Mouse (Mus musculus) liver, embryonic 15.5 days (tissue): ENCODE results near the gene 4931414P19Rik. TPM values are rescaled to one million over a fixed set of nuclear protein-coding genes. Genes with fewer than 3 reads are reported as not detected.

Source experiments
- ATAC-seq: fragments of 200-750 bp; cut with Nextera tagmentation; 2 replicates; pipeline ENCODE4 v1.8.0; 2017; ENCODE audit warnings: moderate number of reproducible peaks, mild to moderate bottlenecking, moderate library complexity; ENCODE audit not compliant: insufficient read depth
- H3K27ac ChIP-seq: fragments of 300-500 bp; sonication (generic); replicated peaks from 2 replicates; pipeline ENCODE4 v1.5.1; 2015; ENCODE audit warnings: mild to moderate bottlenecking, inconsistent platforms
- H3K27me3 ChIP-seq: fragments of 300-500 bp; sonication (generic); 2 replicates; pipeline ENCODE4 v1.6.1; 2015; ENCODE audit warnings: mild to moderate bottlenecking, inconsistent platforms
- H3K36me3 ChIP-seq: fragments of 300-500 bp; sonication (generic); replicated peaks from 2 replicates; pipeline ENCODE4 v1.6.1; 2015; ENCODE audit warnings: moderate library complexity, mild to moderate bottlenecking, inconsistent platforms
- H3K4me1 ChIP-seq: fragments of 300-500 bp; sonication (generic); replicated peaks from 2 replicates; pipeline ENCODE4 v1.6.1; 2015; ENCODE audit warnings: inconsistent platforms
- H3K4me2 ChIP-seq: fragments of 300-500 bp; sonication (generic); 2 replicates; pipeline ENCODE4 v1.6.1; 2015; ENCODE audit warnings: moderate library complexity, mild to moderate bottlenecking, inconsistent platforms
- H3K4me3 ChIP-seq: fragments of 300-500 bp; sonication (generic); replicated peaks from 2 replicates; pipeline ENCODE4 v1.5.1; 2015; ENCODE audit warnings: mild to moderate bottlenecking, inconsistent platforms
- H3K9ac ChIP-seq: fragments of 300-500 bp; sonication (generic); 2 replicates; pipeline ENCODE4 v1.6.1; 2015; ENCODE audit warnings: moderate library complexity, mild to moderate bottlenecking, inconsistent platforms
- H3K9me3 ChIP-seq: fragments of 300-500 bp; sonication (generic); replicated peaks from 2 replicates; pipeline ENCODE4 v1.6.1; 2016; ENCODE audit warnings: inconsistent platforms
- WGBS: fragments of 180-500 bp; shearing (Covaris S2); methylation state at CpG from one replicate; pipeline ENCODE4 v1.1.7; 2015; ENCODE audit warnings: mixed read lengths; ENCODE audit not compliant: insufficient replicate concordance; 5-methylcytosine and 5-hydroxymethylcytosine counted together
- polyA plus RNA-seq: library from polyadenylated mRNA; unstranded; fragments of >200 nt; fragmentation: Nextera tagmentation; extraction: Ambion mirVana; gene quantifications from 2 replicates; pipeline ENCODE4 v1.2.1, GENCODE M21; 2015

Gene 4931414P19Rik
- polyA plus RNA-seq, 1 experiment from 2014 or later: 1.9 TPM

- peaks cover 15% of the 10 kb centered on the region for H3K4me1 ChIP-seq
- 87% methylated on average over 25 of the region's 25 CpGs for WGBS
- no peaks in the 10 kb centered on the region for H3K9me3 ChIP-seq
- peaks cover 56% of the 10 kb centered on the region for H3K36me3 ChIP-seq
- H3K4me2 ChIP-seq: no peak overlapping the region
- H3K27me3 ChIP-seq: peaks cover 22% of the 10 kb centered on the region
- H3K9ac ChIP-seq: no peak overlapping the region
- no peak overlapping the region for H3K27ac ChIP-seq
- H3K4me3 ChIP-seq: no peak overlapping the region
- ATAC-seq: no peak
Measured at GRCm38 (mm10) chr14:54642224-54642944, 36.6 kb upstream of the 4931414P19Rik start.

GRCm38 (mm10) chr14:54641305-54641969 lies 35.6 kb upstream of the 4931414P19Rik start, which contains the start of gene Cdh24:
TSS of gene Cdh24 (minus strand) at chr14:54641364.
- peak within 1 kb of the TSS; percentile 72 for H3K27ac ChIP-seq
- peak within 1 kb of the TSS; percentile 72 for H3K4me3 ChIP-seq
- H3K4me1 ChIP-seq: peaks cover 15% of the 10 kb centered on the region
- under 1% methylated on average over 47 of the region's 52 CpGs for WGBS
- ATAC-seq: peak; percentile 91
- H3K9me3 ChIP-seq: no peaks in the 10 kb centered on the region
- H3K36me3 ChIP-seq: peaks cover 46% of the 10 kb centered on the region
- peak within 1 kb of the TSS; percentile 99 for H3K4me2 ChIP-seq
- H3K9ac ChIP-seq: peak within 1 kb of the TSS; percentile 69
- peaks cover 22% of the 10 kb centered on the region for H3K27me3 ChIP-seq

GRCm38 (mm10) chr14:54640946-54641304 lies 35.1 kb upstream of the 4931414P19Rik start, which contains the start of gene Gm17606:
TSS of gene Gm17606 (plus strand) at chr14:54640952.
- no peak for ATAC-seq
- peak within 1 kb of the TSS; percentile 72 for H3K27ac ChIP-seq
- peak within 1 kb of the TSS; percentile 72 for H3K4me3 ChIP-seq
- peaks cover 41% of the 10 kb centered on the region for H3K36me3 ChIP-seq
- H3K9me3 ChIP-seq: no peaks in the 10 kb centered on the region
- H3K9ac ChIP-seq: peak within 1 kb of the TSS; percentile 69
- 2% methylated on average over 28 of the region's 28 CpGs for WGBS
- H3K4me1 ChIP-seq: peaks cover 15% of the 10 kb centered on the region
- peak within 1 kb of the TSS; percentile 99 for H3K4me2 ChIP-seq
- peaks cover 22% of the 10 kb centered on the region for H3K27me3 ChIP-seq

GRCm38 (mm10) chr14:54640121-54640520 lies 34.3 kb upstream of the 4931414P19Rik start:
- H3K9me3 ChIP-seq: no peaks in the 10 kb centered on the region
- H3K4me1 ChIP-seq: peaks cover 15% of the 10 kb centered on the region
- ATAC-seq: no peak
- no peak overlapping the region for H3K27ac ChIP-seq
- no peak overlapping the region for H3K4me3 ChIP-seq
- no peak overlapping the region for H3K9ac ChIP-seq
- peaks cover 33% of the 10 kb centered on the region for H3K36me3 ChIP-seq
- 42% methylated on average over 4 of the region's 4 CpGs for WGBS
- H3K4me2 ChIP-seq: no peak overlapping the region
- peaks cover 22% of the 10 kb centered on the region for H3K27me3 ChIP-seq

GRCm38 (mm10) chr14:54638210-54638609 lies 32.4 kb upstream of the 4931414P19Rik start:
- no peak overlapping the region for H3K9ac ChIP-seq
- H3K27ac ChIP-seq: no peak overlapping the region
- 67% methylated on average over 5 of the region's 5 CpGs for WGBS
- H3K27me3 ChIP-seq: peaks cover 22% of the 10 kb centered on the region
- no peak overlapping the region for H3K4me3 ChIP-seq
- H3K9me3 ChIP-seq: no peaks in the 10 kb centered on the region
- peaks cover 14% of the 10 kb centered on the region for H3K36me3 ChIP-seq
- no peak for ATAC-seq
- no peak overlapping the region for H3K4me2 ChIP-seq
- peaks cover 15% of the 10 kb centered on the region for H3K4me1 ChIP-seq

- WGBS: 41% methylated on average over 8 of the region's 8 CpGs
- H3K27ac ChIP-seq: no peak overlapping the region
- H3K36me3 ChIP-seq: peaks cover 6% of the 10 kb centered on the region
- H3K4me3 ChIP-seq: no peak overlapping the region
- H3K27me3 ChIP-seq: peaks cover 22% of the 10 kb centered on the region
- peaks cover 15% of the 10 kb centered on the region for H3K4me1 ChIP-seq
- no peak for ATAC-seq
- no peak overlapping the region for H3K4me2 ChIP-seq
- H3K9ac ChIP-seq: no peak overlapping the region
- H3K9me3 ChIP-seq: no peaks in the 10 kb centered on the region
Measured at GRCm38 (mm10) chr14:54636954-54637353, 31.2 kb upstream of the 4931414P19Rik start.

- Histone ChIP-seq H3K4me2 (no peak overlapping the region), H3K4me3 (no peak overlapping the region), H3K27ac (no peak overlapping the region), H3K9ac (no peak overlapping the region), H3K4me1 (no peaks in the 10 kb centered on the region), H3K9me3 (no peaks in the 10 kb centered on the region), H3K36me3 (0 out of 2 replicates have a peak, but pooled peaks cover 7% of the 10 kb centered on the region), H3K27me3 (peaks cover under 1% of the 10 kb centered on the region)
- WGBS: 59% methylated on average over 4 of the region's 4 CpGs
- no peak for ATAC-seq
Measured at GRCm38 (mm10) chr14:54634182-54634581, 28.4 kb upstream of the 4931414P19Rik start.

GRCm38 (mm10) chr14:54632252-54632651 lies 26.5 kb upstream of the 4931414P19Rik start:
- Histone ChIP-seq H3K27ac (no peak overlapping the region), H3K4me3 (no peak overlapping the region), H3K36me3 (0 out of 2 replicates have a peak, but pooled peaks cover 7% of the 10 kb centered on the region), H3K27me3 (no peaks in the 10 kb centered on the region; the same call in 1 of the 2 replicates), H3K4me1 (no peaks in the 10 kb centered on the region), H3K4me2 (no peak overlapping the region), H3K9me3 (no peaks in the 10 kb centered on the region), H3K9ac (no peak overlapping the region)
- ATAC-seq: no peak
- WGBS: 89% methylated on average over 37 of the region's 37 CpGs

- Histone ChIP-seq H3K27ac (no peak overlapping the region), H3K4me3 (no peak overlapping the region), H3K4me2 (no peak overlapping the region), H3K36me3 (0 out of 2 replicates have a peak, but pooled peaks cover 7% of the 10 kb centered on the region), H3K27me3 (peaks cover 2% of the 10 kb centered on the region; the same call in 1 of the 2 replicates), H3K9ac (no peak overlapping the region), H3K4me1 (no peaks in the 10 kb centered on the region), H3K9me3 (no peaks in the 10 kb centered on the region)
- 57% methylated on average over 4 of the region's 4 CpGs for WGBS
- no peak for ATAC-seq
Measured at GRCm38 (mm10) chr14:54631240-54631599, 25.4 kb upstream of the 4931414P19Rik start.

- no peak for ATAC-seq
- Histone ChIP-seq H3K4me2 (no peak overlapping the region), H3K4me1 (no peaks in the 10 kb centered on the region), H3K36me3 (0 out of 2 replicates have a peak, but pooled peaks cover 7% of the 10 kb centered on the region), H3K27ac (no peak overlapping the region), H3K9ac (no peak overlapping the region), H3K9me3 (no peaks in the 10 kb centered on the region), H3K27me3 (peaks cover 7% of the 10 kb centered on the region; the same call in 1 of the 2 replicates), H3K4me3 (no peak overlapping the region)
- 49% methylated on average over 11 of the region's 11 CpGs for WGBS
Measured at GRCm38 (mm10) chr14:54630583-54631239, 24.9 kb upstream of the 4931414P19Rik start.

- Histone ChIP-seq H3K27me3 (peaks cover 16% of the 10 kb centered on the region), H3K4me1 (no peaks in the 10 kb centered on the region), H3K4me2 (no peak overlapping the region), H3K4me3 (no peak overlapping the region), H3K36me3 (0 out of 2 replicates have a peak, but pooled peaks cover 7% of the 10 kb centered on the region), H3K9ac (no peak overlapping the region), H3K27ac (no peak overlapping the region), H3K9me3 (no peaks in the 10 kb centered on the region)
- no peak for ATAC-seq
- 56% methylated on average over 2 of the region's 2 CpGs for WGBS
Measured at GRCm38 (mm10) chr14:54629797-54630196, 24.0 kb upstream of the 4931414P19Rik start.
